Mouse (Mus musculus) heart, postnatal 25 days (tissue): ENCODE data around the gene Tceal7. TPM values are rescaled to one million over a fixed set of nuclear protein-coding genes. Genes with fewer than 3 reads are reported as not detected.
"Not testable (repeated sequence)": the region's sequence is repeated elsewhere in the genome, so short reads cannot be mapped to it uniquely, and the experiment has no call there.

Source experiments
- DNase-seq: peaks from one replicate; pipeline ENCODE4 v3.0.0; 2022; ENCODE audit warnings: low spot score
- intact Hi-C: fragments of 180-260 bp; cut with DNase I; formaldehyde crosslinking; loops from one replicate; pipeline ENCODE4 v1.15.1; 2025
- total RNA-seq, 2 experiments: library from RNA; stranded (reverse); gene quantifications; 2 replicates each; pipeline ENCODE4 v1.2.3; 2021

Tceal7 gene
- 1 to 10 TPM in 1 of 2 experiments, under 1 TPM in 1; 0.95 to 1.3 TPM for total RNA-seq

- intact Hi-C loops, DNase-seq: not testable (repeated sequence)
These were observed at the start of gene Tceal7, which contains the start of gene Bex1 for GRCm38 (mm10) chrX:136214729-136215677. Gene Tceal7, plus strand, starts transcription at chrX:136214779. Gene Bex1, minus strand, starts transcription at chrX:136215513.

GRCm38 (mm10) chrX:136170625-136171024, 44.0 kb upstream of the Tceal7 start:
- intact Hi-C loops, result no loop called here
- DNase-seq, result no peak

- intact Hi-C loops, result no loop called here
These were observed 43.1 kb upstream of the Tceal7 start for GRCm38 (mm10) chrX:136171189-136172117.

DNA sequence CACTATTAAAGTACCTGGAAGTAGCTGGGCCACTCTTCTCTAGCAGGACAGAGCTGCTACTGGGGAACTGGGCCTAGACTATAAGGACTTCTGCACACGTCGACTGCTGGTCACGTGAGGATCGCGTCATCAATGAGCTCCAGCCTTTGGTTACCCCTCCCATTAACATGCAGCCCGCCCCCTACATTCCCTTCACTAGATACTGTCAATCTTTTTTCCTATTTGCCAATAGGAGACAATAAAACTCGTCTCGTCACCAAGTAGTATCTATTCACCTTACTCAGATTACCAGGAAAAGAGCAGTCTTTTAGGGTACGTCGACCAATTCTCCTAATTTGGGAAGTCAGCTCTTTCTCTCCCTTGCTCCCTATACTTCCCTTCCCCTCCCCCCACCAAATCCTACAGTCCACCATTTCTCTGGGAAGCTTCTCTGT, 42.4 kb upstream of the Tceal7 start, which contains the start of gene Tceal8:
Tceal8 (minus strand) TSS at position 225 of the 434 bp plus-strand sequence.
- intact Hi-C loops, result no loop called here
- peak; percentile 64 for DNase-seq

More at GRCm38 (mm10) chrX:136171189-136172117, 43.1 kb upstream of the Tceal7 start:
- DNase-seq, result peak; percentile 35

DNA sequence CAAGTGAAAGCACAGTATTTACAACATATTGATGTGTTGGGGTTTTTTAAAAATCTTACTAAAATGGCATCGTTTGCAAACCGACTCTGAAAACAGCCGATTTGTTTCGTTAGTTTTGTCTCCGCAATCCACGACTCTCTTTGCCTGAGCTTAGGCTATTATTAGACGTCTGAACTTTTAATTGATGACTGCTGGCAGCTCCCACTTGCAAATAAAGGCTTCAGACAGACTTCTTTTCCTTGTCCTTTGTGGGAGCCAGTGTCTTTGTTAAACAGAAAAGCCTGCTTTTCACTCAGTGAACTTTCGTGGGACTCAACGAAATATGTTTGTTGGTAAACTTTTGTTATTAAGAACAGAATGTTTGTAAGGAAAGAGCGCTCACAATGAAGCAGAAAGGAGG, 41.8 kb upstream of the Tceal7 start:
- DNase-seq, result no peak
- intact Hi-C loops, result no loop called here

DNA sequence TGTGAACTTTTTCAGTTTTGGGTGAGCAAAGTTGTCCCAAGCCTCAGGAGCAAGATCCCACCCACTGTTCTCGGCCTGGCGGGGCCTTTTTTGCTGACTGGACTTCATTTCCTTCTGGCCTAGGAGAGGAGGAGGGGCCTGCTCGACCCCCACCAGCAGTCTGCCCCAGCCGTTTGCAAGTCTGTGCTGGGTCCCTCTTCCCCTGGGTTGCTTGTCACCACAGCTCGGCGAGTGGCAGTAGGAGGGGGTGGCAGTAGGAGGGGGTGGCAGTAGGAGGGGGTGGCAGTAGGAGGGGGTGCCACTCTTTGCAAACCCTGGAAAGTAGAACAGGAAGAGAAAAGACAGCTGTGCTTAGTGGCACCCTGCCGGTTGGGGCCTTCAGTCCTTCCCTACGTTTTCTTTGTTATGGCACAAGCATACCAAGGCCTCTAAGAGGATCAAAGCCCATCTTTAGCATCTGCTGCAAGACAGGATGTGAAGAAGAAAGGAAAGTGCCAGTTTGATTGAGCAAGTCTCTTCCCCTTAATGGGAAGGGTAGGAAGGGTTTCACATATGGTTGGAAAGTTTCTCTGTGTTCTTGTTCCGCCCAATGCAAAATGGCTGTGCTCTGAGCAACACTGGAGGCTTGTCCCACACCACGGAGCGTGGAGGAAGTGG, 33.6 kb upstream of the Tceal7 start:
- no peak for DNase-seq
- intact Hi-C loops, result no loop called here

DNA sequence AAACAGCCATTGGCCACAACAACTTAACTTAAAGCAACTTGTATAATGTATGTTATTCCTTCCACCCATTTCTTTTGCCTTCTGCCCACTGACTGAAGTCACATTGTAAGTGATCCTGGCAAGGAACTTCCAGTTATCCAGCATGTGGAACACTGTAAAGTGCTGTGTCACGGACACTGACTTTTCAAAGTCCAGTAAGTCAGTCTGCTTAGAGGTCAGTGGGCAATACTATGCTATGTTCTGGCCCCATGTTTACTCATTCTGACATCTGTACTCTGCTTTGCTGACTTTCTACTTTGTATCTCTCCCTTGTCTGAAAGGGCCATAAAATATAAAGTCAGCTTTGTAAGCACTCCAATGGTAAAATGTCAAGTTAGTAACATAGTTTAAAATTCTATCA, 31.5 kb upstream of the Tceal7 start:
- intact Hi-C loops, result no loop called here
- no peak for DNase-seq

GRCm38 (mm10) chrX:136195193-136195944, 19.2 kb upstream of the Tceal7 start:
- intact Hi-C loops, result no loop called here
- no peak for DNase-seq

- no peak for DNase-seq
- intact Hi-C loops, result loop anchor here (2.0 kb wide), 1 partner anchor 108 kb away; no protein-coding TSS in a partner anchor
These were observed 17.7 kb upstream of the Tceal7 start for GRCm38 (mm10) chrX:136196873-136197272.

GRCm38 (mm10) chrX:136203257-136203656, 11.3 kb upstream of the Tceal7 start:
- intact Hi-C loops, result no loop called here
- DNase-seq, result no peak

- no peak for DNase-seq
These were observed 10.9 kb upstream of the Tceal7 start, which contains the start of gene Tceal5 for GRCm38 (mm10) chrX:136203664-136204066. Gene Tceal5, minus strand, starts transcription at chrX:136203876.

GRCm38 (mm10) chrX:136204406-136204805, 10.2 kb upstream of the Tceal7 start:
- intact Hi-C loops, result no loop called here
- DNase-seq, result no peak

More at GRCm38 (mm10) chrX:136203664-136204066, 10.9 kb upstream of the Tceal7 start, which contains the start of gene Tceal5:
- intact Hi-C loops, result no loop called here

DNA sequence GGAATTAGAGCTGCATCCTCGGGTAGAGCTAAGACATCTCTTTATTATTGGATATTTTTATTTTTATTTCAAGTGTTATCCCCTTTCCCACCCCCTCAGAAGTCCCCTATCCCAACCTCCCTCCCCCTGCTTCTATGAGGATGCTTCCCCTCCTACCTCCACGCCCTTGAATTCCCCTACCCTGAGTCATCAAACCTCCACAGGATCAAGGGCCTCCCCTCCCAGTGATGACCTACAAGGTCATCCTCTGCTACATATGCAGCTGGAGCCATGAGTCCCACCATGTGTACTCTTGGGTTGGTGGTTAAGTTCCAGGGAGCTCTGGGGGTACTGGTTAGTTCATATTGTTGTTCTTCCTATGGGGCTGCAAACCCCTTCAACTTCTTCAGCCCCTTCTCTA, 1.2 kb upstream of the Tceal7 start:
- no peak for DNase-seq
- intact Hi-C loops, result no loop called here

GRCm38 (mm10) chrX:136216303-136216702, 1.7 kb downstream of the Tceal7 start:
- no peak for DNase-seq
- intact Hi-C loops, result no loop called here

- no peak for DNase-seq
- intact Hi-C loops, result no loop called here
These were observed 9.1 kb downstream of the Tceal7 start for GRCm38 (mm10) chrX:136223714-136224113.

GRCm38 (mm10) chrX:136227768-136228167, 13.2 kb downstream of the Tceal7 start:
- intact Hi-C loops, result no loop called here
- no peak for DNase-seq

DNA sequence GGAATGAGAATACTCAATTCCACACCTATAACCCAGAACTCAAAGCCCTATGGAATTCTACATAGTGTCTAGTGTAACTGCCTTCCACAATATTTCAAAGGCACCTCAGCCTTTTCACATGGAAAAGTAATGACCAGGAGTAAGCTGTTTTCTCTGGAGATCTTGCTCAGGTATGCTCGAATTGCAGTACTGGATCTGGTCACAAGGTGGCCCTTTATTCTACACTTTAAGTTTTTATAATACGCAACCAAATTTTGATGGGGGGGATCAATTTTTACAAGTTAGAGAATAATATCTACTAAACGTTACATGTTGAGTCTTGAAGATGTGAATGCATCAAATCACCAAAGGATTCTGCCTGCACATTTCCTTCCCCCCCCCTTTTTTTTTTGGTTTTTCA, 23.5 kb downstream of the Tceal7 start:
- intact Hi-C loops, result loop anchor here (1.0 kb wide), 1 partner anchor 66 kb away; no protein-coding TSS in a partner anchor
- DNase-seq, result no peak

DNA sequence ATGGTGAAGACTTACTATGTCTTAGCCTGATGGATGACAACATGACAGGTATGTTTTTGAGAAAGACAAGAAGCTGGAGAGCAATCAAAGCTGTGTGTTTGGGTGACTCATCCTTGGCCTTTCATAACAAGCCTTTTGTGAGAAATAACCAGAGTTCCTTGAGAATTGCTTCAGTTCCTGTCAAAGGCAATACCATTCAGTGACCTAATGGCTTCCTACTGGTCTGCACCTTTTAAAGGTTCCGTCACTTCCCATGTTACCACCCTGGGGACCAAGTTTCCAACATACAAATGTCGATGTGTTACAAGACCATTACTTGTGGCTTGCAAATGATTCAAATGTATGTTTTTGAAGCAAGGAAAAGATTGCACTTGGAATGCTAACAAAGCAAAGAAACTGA, 28.6 kb downstream of the Tceal7 start:
- intact Hi-C loops, result no loop called here
- no peak for DNase-seq
